Mouse (Mus musculus): Measurements from ENCODE around the gene Scd1. TPM values are rescaled to one million over a fixed set of nuclear protein-coding genes. Genes with fewer than 3 reads are reported as not detected.

The Scd1 gene
- polyA plus RNA-seq, 1 experiment from 2014 or later, result 3.3 TPM

- Histone ChIP-seq H3K36me3 (ENCODE audit: insufficient read depth, low read length) (no peaks in the 10 kb centered on the region), H3K9ac (replicated peaks; ENCODE audit: low read length) (no peak overlapping the region), H3K27ac (ENCODE audit: low read length) (no peak overlapping the region), H3K9me3 (ENCODE audit: low read length) (no peaks in the 10 kb centered on the region; the same call in 1 of the 2 replicates), H3K27me3 (ENCODE audit: insufficient read depth, low read length) (peaks cover 14% of the 10 kb centered on the region), H3K4me1 (ENCODE audit: insufficient read depth, low read length) (peaks cover 15% of the 10 kb centered on the region), H3K4me3 (ENCODE audit: low read length) (no peak overlapping the region), H3K4me2 (replicated peaks; ENCODE audit: low read depth, low read length) (no peak overlapping the region)
- WGBS, result 82% methylated on average over 6 of the region's 6 CpGs
- no peak for ATAC-seq (ENCODE audit: low FRiP score, low TSS enrichment)
These were observed 4.1 kb downstream of the Scd1 start for GRCm38 (mm10) chr19:44403546-44403945.

- no peak overlapping the region for H3K9ac ChIP-seq (replicated peaks; ENCODE audit: low read length)
- 84% methylated on average over 8 of the region's 8 CpGs for WGBS
- H3K4me2 ChIP-seq (replicated peaks; ENCODE audit: low read depth, low read length), result no peak overlapping the region
- no peaks in the 10 kb centered on the region; the same call in 1 of the 2 replicates for H3K9me3 ChIP-seq (ENCODE audit: low read length)
- no peak for ATAC-seq (ENCODE audit: low FRiP score, low TSS enrichment)
- H3K27ac ChIP-seq (ENCODE audit: low read length), result no peak overlapping the region
- no peak overlapping the region for H3K4me3 ChIP-seq (ENCODE audit: low read length)
- H3K27me3 ChIP-seq (ENCODE audit: insufficient read depth, low read length), result peaks cover 5% of the 10 kb centered on the region; the same call in 1 of the 2 replicates
- 0 out of 2 replicates have a peak, but pooled peaks cover 2% of the 10 kb centered on the region for H3K4me1 ChIP-seq (ENCODE audit: insufficient read depth, low read length)
- H3K36me3 ChIP-seq (ENCODE audit: insufficient read depth, low read length), result no peaks in the 10 kb centered on the region
These were observed 7.0 kb downstream of the Scd1 start for GRCm38 (mm10) chr19:44400484-44401197.

DNA sequence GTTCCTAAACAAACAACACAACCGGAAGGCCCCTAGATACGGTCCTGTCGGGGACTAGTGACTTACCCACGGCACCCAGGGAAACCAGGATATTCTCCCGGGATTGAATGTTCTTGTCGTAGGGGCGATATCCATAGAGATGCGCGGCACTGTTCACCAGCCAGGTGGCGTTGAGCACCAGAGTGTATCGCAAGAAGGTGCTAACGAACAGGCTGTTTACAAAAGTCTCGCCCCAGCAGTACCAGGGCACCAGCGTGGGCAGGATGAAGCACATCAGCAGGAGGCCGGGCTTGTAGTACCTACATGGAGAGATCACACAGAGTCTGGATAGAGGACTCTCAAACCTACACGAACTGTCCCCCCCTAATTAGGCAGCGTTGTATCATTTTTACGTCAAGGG, 7.6 kb downstream of the Scd1 start:
- ATAC-seq (ENCODE audit: low FRiP score, low TSS enrichment), result no peak
- H3K9me3 ChIP-seq (ENCODE audit: low read length), result no peaks in the 10 kb centered on the region; the same call in 1 of the 2 replicates
- H3K4me2 ChIP-seq (replicated peaks; ENCODE audit: low read depth, low read length), result no peak overlapping the region
- no peak overlapping the region for H3K27ac ChIP-seq (ENCODE audit: low read length)
- H3K4me3 ChIP-seq (ENCODE audit: low read length), result no peak overlapping the region
- 88% methylated on average over 18 of the region's 18 CpGs for WGBS
- H3K36me3 ChIP-seq (ENCODE audit: insufficient read depth, low read length), result no peaks in the 10 kb centered on the region
- H3K27me3 ChIP-seq (ENCODE audit: insufficient read depth, low read length), result no peaks in the 10 kb centered on the region
- no peak overlapping the region for H3K9ac ChIP-seq (replicated peaks; ENCODE audit: low read length)
- H3K4me1 ChIP-seq (ENCODE audit: insufficient read depth, low read length), result no peaks in the 10 kb centered on the region

GRCm38 (mm10) chr19:44396742-44397141, 10.9 kb downstream of the Scd1 start:
- no peak for ATAC-seq (ENCODE audit: low FRiP score, low TSS enrichment)
- no peak overlapping the region for H3K4me2 ChIP-seq (replicated peaks; ENCODE audit: low read depth, low read length)
- no peaks in the 10 kb centered on the region; the same call in 1 of the 2 replicates for H3K9me3 ChIP-seq (ENCODE audit: low read length)
- 91% methylated on average over 5 of the region's 5 CpGs for WGBS
- no peak overlapping the region for H3K4me3 ChIP-seq (ENCODE audit: low read length)
- no peaks in the 10 kb centered on the region for H3K4me1 ChIP-seq (ENCODE audit: insufficient read depth, low read length)
- H3K36me3 ChIP-seq (ENCODE audit: insufficient read depth, low read length), result no peaks in the 10 kb centered on the region
- no peak overlapping the region for H3K9ac ChIP-seq (replicated peaks; ENCODE audit: low read length)
- no peaks in the 10 kb centered on the region for H3K27me3 ChIP-seq (ENCODE audit: insufficient read depth, low read length)
- H3K27ac ChIP-seq (ENCODE audit: low read length), result no peak overlapping the region

- no peaks in the 10 kb centered on the region for H3K27me3 ChIP-seq (ENCODE audit: insufficient read depth, low read length)
- no peak overlapping the region for H3K4me2 ChIP-seq (replicated peaks; ENCODE audit: low read depth, low read length)
- H3K4me1 ChIP-seq (ENCODE audit: insufficient read depth, low read length), result no peaks in the 10 kb centered on the region
- no peaks in the 10 kb centered on the region for H3K36me3 ChIP-seq (ENCODE audit: insufficient read depth, low read length)
- no peak for ATAC-seq (ENCODE audit: low FRiP score, low TSS enrichment)
- H3K9ac ChIP-seq (replicated peaks; ENCODE audit: low read length), result no peak overlapping the region
- 85% methylated on average over 7 of the region's 7 CpGs for WGBS
- no peaks in the 10 kb centered on the region; the same call in 1 of the 2 replicates for H3K9me3 ChIP-seq (ENCODE audit: low read length)
- no peak overlapping the region for H3K4me3 ChIP-seq (ENCODE audit: low read length)
- H3K27ac ChIP-seq (ENCODE audit: low read length), result no peak overlapping the region
These were observed 12.7 kb downstream of the Scd1 start for GRCm38 (mm10) chr19:44394972-44395371.

GRCm38 (mm10) chr19:44393962-44394422, 13.7 kb downstream of the Scd1 start:
- H3K27me3 ChIP-seq (ENCODE audit: insufficient read depth, low read length), result no peaks in the 10 kb centered on the region
- 78% methylated on average over 5 of the region's 5 CpGs for WGBS
- no peak overlapping the region for H3K4me2 ChIP-seq (replicated peaks; ENCODE audit: low read depth, low read length)
- H3K4me1 ChIP-seq (ENCODE audit: insufficient read depth, low read length), result peaks cover under 1% of the 10 kb centered on the region; the same call in 1 of the 2 replicates
- H3K36me3 ChIP-seq (ENCODE audit: insufficient read depth, low read length), result no peaks in the 10 kb centered on the region
- H3K4me3 ChIP-seq (ENCODE audit: low read length), result no peak overlapping the region
- ATAC-seq (ENCODE audit: low FRiP score, low TSS enrichment), result no peak
- H3K27ac ChIP-seq (ENCODE audit: low read length), result no peak overlapping the region
- no peak overlapping the region for H3K9ac ChIP-seq (replicated peaks; ENCODE audit: low read length)
- no peaks in the 10 kb centered on the region; the same call in 1 of the 2 replicates for H3K9me3 ChIP-seq (ENCODE audit: low read length)

GRCm38 (mm10) chr19:44392339-44393009, 15.2 kb downstream of the Scd1 start:
- H3K4me3 ChIP-seq (ENCODE audit: low read length), result no peak overlapping the region
- H3K4me1 ChIP-seq (ENCODE audit: insufficient read depth, low read length), result peaks cover 10% of the 10 kb centered on the region
- H3K27me3 ChIP-seq (ENCODE audit: insufficient read depth, low read length), result no peaks in the 10 kb centered on the region
- WGBS, result 87% methylated on average over 5 of the region's 5 CpGs
- ATAC-seq (ENCODE audit: low FRiP score, low TSS enrichment), result no peak
- H3K4me2 ChIP-seq (replicated peaks; ENCODE audit: low read depth, low read length), result no peak overlapping the region
- no peak overlapping the region for H3K27ac ChIP-seq (ENCODE audit: low read length)
- H3K9ac ChIP-seq (replicated peaks; ENCODE audit: low read length), result no peak overlapping the region
- H3K9me3 ChIP-seq (ENCODE audit: low read length), result no peaks in the 10 kb centered on the region
- no peaks in the 10 kb centered on the region for H3K36me3 ChIP-seq (ENCODE audit: insufficient read depth, low read length)

- no peaks in the 10 kb centered on the region for H3K27me3 ChIP-seq (ENCODE audit: insufficient read depth, low read length)
- no peaks in the 10 kb centered on the region for H3K9me3 ChIP-seq (ENCODE audit: low read length)
- H3K36me3 ChIP-seq (ENCODE audit: insufficient read depth, low read length), result no peaks in the 10 kb centered on the region
- ATAC-seq (ENCODE audit: low FRiP score, low TSS enrichment), result no peak
- H3K9ac ChIP-seq (replicated peaks; ENCODE audit: low read length), result no peak overlapping the region
- no peak overlapping the region for H3K4me3 ChIP-seq (ENCODE audit: low read length)
- peaks cover 10% of the 10 kb centered on the region for H3K4me1 ChIP-seq (ENCODE audit: insufficient read depth, low read length)
- WGBS, result 79% methylated on average over 4 of the region's 4 CpGs
- no peak overlapping the region for H3K27ac ChIP-seq (ENCODE audit: low read length)
- H3K4me2 ChIP-seq (replicated peaks; ENCODE audit: low read depth, low read length), result no peak overlapping the region
These were observed 15.8 kb downstream of the Scd1 start for GRCm38 (mm10) chr19:44391856-44392255.

DNA sequence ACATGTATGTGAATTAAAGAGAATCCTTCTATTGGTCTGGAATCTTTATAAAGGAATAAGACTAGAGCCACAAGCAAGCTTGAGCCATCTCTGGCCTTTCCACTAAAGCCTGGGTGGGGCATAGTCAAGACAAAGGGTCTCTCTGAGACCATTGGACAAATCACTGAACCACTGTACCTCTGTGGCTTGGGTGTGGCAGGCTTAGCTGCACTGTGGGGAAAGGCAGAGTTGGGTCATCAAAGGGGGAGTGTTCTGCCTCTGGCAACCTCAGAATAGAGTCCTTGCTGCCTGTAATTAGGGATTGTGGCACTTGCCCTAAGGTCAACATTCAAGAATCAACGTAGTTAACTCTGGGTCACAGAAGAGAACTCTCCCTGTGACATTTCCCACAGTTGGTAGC, 18.2 kb downstream of the Scd1 start:
- 14% methylated on average over 1 of the region's 1 CpGs for WGBS
- no peak overlapping the region for H3K27ac ChIP-seq (ENCODE audit: low read length)
- H3K9me3 ChIP-seq (ENCODE audit: low read length), result no peaks in the 10 kb centered on the region

More for the DNA sequence above, 18.2 kb downstream of the Scd1 start:
- H3K36me3 ChIP-seq (ENCODE audit: insufficient read depth, low read length), result no peaks in the 10 kb centered on the region
- H3K4me3 ChIP-seq (ENCODE audit: low read length), result no peak overlapping the region
- no peaks in the 10 kb centered on the region for H3K27me3 ChIP-seq (ENCODE audit: insufficient read depth, low read length)
- H3K4me2 ChIP-seq (replicated peaks; ENCODE audit: low read depth, low read length), result no peak overlapping the region
- no peak overlapping the region for H3K9ac ChIP-seq (replicated peaks; ENCODE audit: low read length)
- peaks cover 10% of the 10 kb centered on the region for H3K4me1 ChIP-seq (ENCODE audit: insufficient read depth, low read length)
- no peak for ATAC-seq (ENCODE audit: low FRiP score, low TSS enrichment)
